Comparison of ENCODE assay signal across 26 mouse cellular contexts in genomic region chr12:76374911-76375310, GRCm38 (mm10). TPM values are rescaled to one million over a fixed set of nuclear protein-coding genes. Genes with fewer than 3 reads are reported as not detected.
A peak's percentile ranks its signal among the peaks of the same experiment; 100 is the strongest.
DNase-seq lines count a peak whose midpoint lies in the region; ATAC-seq and TF ChIP-seq lines count a peak whose summit lies in the region.
"Had no signal": no experiment of that assay in that cellular context is flagged by ENCODE, and none has a peak within 500 bp of the region (broad histone marks: within the 10 kb centered on the region; RNA-seq: fewer than 3 reads in every experiment).

No protein-coding gene starts in this region.

- 74% methylated on average over 4 of the region's 4 CpGs for WGBS in heart, embryonic 10.5 days
- 66% methylated on average over 4 of the region's 4 CpGs for WGBS in liver, embryonic 11.5 days
- WGBS in liver, postnatal 0 days (ENCODE audit: insufficient replicate concordance): 81% methylated on average over 4 of the region's 4 CpGs
- WGBS in liver, embryonic 14.5 days (ENCODE audit: insufficient replicate concordance): 56% methylated on average over 4 of the region's 4 CpGs

- H3K4me3 ChIP-seq in heart, embryonic 10.5 days: no peak overlapping the region
- H3K4me3 ChIP-seq in liver, embryonic 11.5 days (ENCODE audit: low read depth, low read length): no peak overlapping the region
- H3K4me3 ChIP-seq in liver, postnatal 0 days (ENCODE audit: low read depth, low read length): no peak overlapping the region
- peak overlapping the region in 1 of 2 experiments; percentile 10; a peak in 1 of 4 replicates for H3K4me3 ChIP-seq in liver, embryonic 14.5 days (ENCODE audit: insufficient read depth in 1 of 2, low read depth in 2 of 2, low read length in 2 of 2)
- H3K4me3 ChIP-seq: embryonic facial prominence, embryonic 15.5 days; forebrain, embryonic 10.5 days; hindbrain, embryonic 15.5 days had no signal

- H3K27me3 ChIP-seq in heart, embryonic 10.5 days (ENCODE audit: insufficient read depth, poor library complexity, severe bottlenecking): no peaks in the 10 kb centered on the region
- H3K27me3 ChIP-seq in liver, embryonic 11.5 days (replicated peaks; ENCODE audit: control insufficient read depth, insufficient read depth, low read length): no peaks in the 10 kb centered on the region
- no peaks in the 10 kb centered on the region for H3K27me3 ChIP-seq in liver, postnatal 0 days (ENCODE audit: insufficient read depth, low read length)
- H3K27me3 ChIP-seq in liver, embryonic 14.5 days (ENCODE audit: control insufficient read depth, insufficient read depth, low read length): no peaks in the 10 kb centered on the region
- H3K27me3 ChIP-seq: embryonic facial prominence, embryonic 15.5 days; hindbrain, embryonic 15.5 days; Patski had no signal

- H3K27ac ChIP-seq in heart, embryonic 10.5 days: peak overlapping the region; percentile 78; the same call in 1 of the 2 replicates
- H3K27ac ChIP-seq in liver, embryonic 11.5 days (ENCODE audit: low read depth, low read length): peak overlapping the region; percentile 30
- no peak overlapping the region; the same call in 1 of the 2 replicates for H3K27ac ChIP-seq in liver, postnatal 0 days (ENCODE audit: low read depth)
- peak overlapping the region; percentile 55 for H3K27ac ChIP-seq in liver, embryonic 14.5 days
- H3K27ac ChIP-seq: embryonic facial prominence, embryonic 15.5 days; forebrain, embryonic 10.5 days; hindbrain, embryonic 15.5 days had no signal

- DNase-seq in heart, embryonic 10.5 days (ENCODE audit: low spot score): no peak
- DNase-seq in heart, postnatal 10 days: no peak
- DNase-seq in liver, embryonic 11.5 days (ENCODE audit: low spot score): no peak
- DNase-seq in liver, postnatal 0 days: no peak
- DNase-seq in liver, embryonic 14.5 days (ENCODE audit: low read depth in 3 of 3, low spot score in 3 of 3): no peak
- DNase-seq in gastrocnemius, adult 18-20 months (ENCODE audit: low spot score): no peak
- no peak for DNase-seq in kidney, adult 18-20 months
- DNase-seq: adrenal gland, adult 8-10 months; B cell, adult 2 months; cerebellum, adult 11 months; cerebellum, adult 8-10 months; cerebellum, postnatal 14 days; embryo, embryonic 11 days; gastrocnemius, postnatal 36 days; heart, adult 11 months had no signal

- 0 out of 2 replicates have a peak, but pooled peaks cover 2% of the 10 kb centered on the region for H3K36me3 ChIP-seq in heart, embryonic 10.5 days
- H3K36me3 ChIP-seq in liver, embryonic 11.5 days (ENCODE audit: control insufficient read depth, insufficient read depth, low read length): no peaks in the 10 kb centered on the region
- no peaks in the 10 kb centered on the region for H3K36me3 ChIP-seq in liver, postnatal 0 days (replicated peaks; ENCODE audit: insufficient read depth, low read length)
- no peaks in the 10 kb centered on the region; the same call in 1 of the 2 replicates for H3K36me3 ChIP-seq in liver, embryonic 14.5 days (replicated peaks; ENCODE audit: control insufficient read depth, insufficient read depth, low read depth)
- H3K36me3 ChIP-seq: embryonic facial prominence, embryonic 15.5 days; hindbrain, embryonic 15.5 days had no signal

- intact Hi-C loops in heart, postnatal 10 days (cut with DNase I): no loop called here

- ATAC-seq in liver, embryonic 11.5 days (replicated peaks; ENCODE audit: low FRiP score): no peak
- ATAC-seq in liver, postnatal 0 days: no peak
- ATAC-seq in liver, embryonic 14.5 days (ENCODE audit: insufficient read depth): no peak
- ATAC-seq: forebrain, embryonic 14.5 days; intestine, postnatal 0 days; Patski had no signal

- no peaks in the 10 kb centered on the region for H3K9me3 ChIP-seq in heart, embryonic 10.5 days
- H3K9me3 ChIP-seq in liver, embryonic 11.5 days (ENCODE audit: control insufficient read depth, low read length): no peaks in the 10 kb centered on the region
- no peaks in the 10 kb centered on the region for H3K9me3 ChIP-seq in liver, postnatal 0 days (ENCODE audit: low read length)
- no peaks in the 10 kb centered on the region for H3K9me3 ChIP-seq in liver, embryonic 14.5 days (ENCODE audit: control insufficient read depth, low read length)
- H3K9me3 ChIP-seq: embryonic facial prominence, embryonic 15.5 days; forebrain, embryonic 10.5 days; hindbrain, embryonic 15.5 days had no signal

- TF ChIP-seq CTCF in liver, postnatal 0 days (IDR thresholded peaks at IDR 0.05; ENCODE audit: low read depth): no peak
- TF ChIP-seq CTCF in liver, embryonic 14.5 days (IDR thresholded peaks at IDR 0.05; ENCODE audit: low read depth): no peak

- no peak for TF ChIP-seq EP300 in liver, postnatal 0 days (IDR thresholded peaks at IDR 0.05; ENCODE audit: low read depth)
- TF ChIP-seq EP300 in liver, embryonic 14.5 days (IDR thresholded peaks at IDR 0.05; ENCODE audit: low read depth): no peak

- H3K9ac ChIP-seq in liver, embryonic 11.5 days (ENCODE audit: low read depth, low read length): peak overlapping the region; percentile 12
- no peak overlapping the region for H3K9ac ChIP-seq in liver, postnatal 0 days (replicated peaks)
- H3K9ac ChIP-seq in liver, embryonic 14.5 days (replicated peaks): peak overlapping the region; percentile 41
- H3K9ac ChIP-seq: embryonic facial prominence, embryonic 15.5 days; hindbrain, embryonic 15.5 days had no signal

- H3K4me2 ChIP-seq in liver, embryonic 11.5 days: peak overlapping the region; percentile 44
- H3K4me2 ChIP-seq in liver, postnatal 0 days (ENCODE audit: low read depth, low read length): no peak overlapping the region
- peak overlapping the region; percentile 62 for H3K4me2 ChIP-seq in liver, embryonic 14.5 days (ENCODE audit: low read depth)
- H3K4me2 ChIP-seq: embryonic facial prominence, embryonic 15.5 days; hindbrain, embryonic 15.5 days had no signal

- H3K4me1 ChIP-seq in heart, embryonic 10.5 days: peaks cover 70% of the 10 kb centered on the region
- H3K4me1 ChIP-seq in liver, embryonic 11.5 days (replicated peaks; ENCODE audit: control insufficient read depth, insufficient read depth, low read length): peaks cover 62% of the 10 kb centered on the region
- H3K4me1 ChIP-seq in liver, postnatal 0 days (ENCODE audit: insufficient read depth): peaks cover 39% of the 10 kb centered on the region
- H3K4me1 ChIP-seq in liver, embryonic 14.5 days (replicated peaks; ENCODE audit: control insufficient read depth in 2 of 2, insufficient read depth in 2 of 2, low read length in 1 of 2): peaks cover 51 to 57% of the 10 kb centered on the region in 2 experiments

RNA-seq across cellular contexts. Expression of gene Zbtb1, which starts 4.8 kb away (rescaled TPM):
- polyA plus RNA-seq in heart, embryonic 10.5 days (2016; fragmentation: Nextera tagmentation; extraction: Ambion mirVana): 8.9 and 10.2 TPM in 2 replicates
- total RNA-seq in heart, postnatal 10 days (2021): 1 to 10 TPM; 5.8 to 6.7 TPM
- 9.4 and 11.1 TPM in 2 replicates for polyA plus RNA-seq in liver, embryonic 11.5 days (2014; fragmentation: Nextera tagmentation; extraction: Ambion mirVana)
- polyA plus RNA-seq in liver, postnatal 0 days (2015; fragmentation: Nextera tagmentation; extraction: Ambion mirVana): 2.4 and 2.6 TPM in 2 replicates
- polyA plus RNA-seq in liver, embryonic 14.5 days (2012; rRNA removed): 1.5 and 2.6 TPM in 2 replicates
- polyA plus RNA-seq in liver, embryonic 14.5 days (2014; fragmentation: Nextera tagmentation; extraction: Ambion mirVana): 3.5 and 4.4 TPM in 2 replicates
- total RNA-seq in gastrocnemius, adult 18-20 months (2021): 1 to 10 TPM; 3.9 to 4.0 TPM

RNA-seq across cellular contexts. Expression of gene Zbtb25, which starts 5.5 kb away (rescaled TPM):
- polyA plus RNA-seq in heart, embryonic 10.5 days (2016; fragmentation: Nextera tagmentation; extraction: Ambion mirVana): 12.7 and 16.8 TPM in 2 replicates
- total RNA-seq in heart, postnatal 10 days (2021): 10 to 100 TPM in 1 of 2 experiments, 1 to 10 TPM in 1; 8.5 to 12.2 TPM
- 14.3 and 16.6 TPM in 2 replicates for polyA plus RNA-seq in liver, embryonic 11.5 days (2014; fragmentation: Nextera tagmentation; extraction: Ambion mirVana)
- polyA plus RNA-seq in liver, postnatal 0 days (2015; fragmentation: Nextera tagmentation; extraction: Ambion mirVana): 4.3 and 4.4 TPM in 2 replicates
- 5.1 and 5.6 TPM in 2 replicates for polyA plus RNA-seq in liver, embryonic 14.5 days (2012; rRNA removed)
- 7.2 and 7.8 TPM in 2 replicates for polyA plus RNA-seq in liver, embryonic 14.5 days (2014; fragmentation: Nextera tagmentation; extraction: Ambion mirVana)
- 1 to 10 TPM; 5.8 to 8.5 TPM for total RNA-seq in gastrocnemius, adult 18-20 months (2021)

RNA-seq across cellular contexts. Expression of gene Hspa2, which starts 29.1 kb away (rescaled TPM):
- polyA plus RNA-seq in heart, embryonic 10.5 days (2016; fragmentation: Nextera tagmentation; extraction: Ambion mirVana): 14.4 and 24.4 TPM in 2 replicates
- total RNA-seq in heart, postnatal 10 days (2021): 10 to 100 TPM in 1 of 2 experiments, 1 to 10 TPM in 1; 9.9 to 11.7 TPM
- 4.2 and 5.4 TPM in 2 replicates for polyA plus RNA-seq in liver, embryonic 11.5 days (2014; fragmentation: Nextera tagmentation; extraction: Ambion mirVana)
- polyA plus RNA-seq in liver, postnatal 0 days (2015; fragmentation: Nextera tagmentation; extraction: Ambion mirVana): 1.9 and 2.5 TPM in 2 replicates
- 1.0 and 1.3 TPM in 2 replicates for polyA plus RNA-seq in liver, embryonic 14.5 days (2012; rRNA removed)
- polyA plus RNA-seq in liver, embryonic 14.5 days (2014; fragmentation: Nextera tagmentation; extraction: Ambion mirVana): 1.4 and 1.9 TPM in 2 replicates
- total RNA-seq in gastrocnemius, adult 18-20 months (2021): 1 to 10 TPM; 7.1 to 9.7 TPM

RNA-seq across cellular contexts. Expression of gene Ppp1r36, which starts 42.4 kb away (rescaled TPM):
- 1.8 and 3.0 TPM in 2 replicates for polyA plus RNA-seq in heart, embryonic 10.5 days (2016; fragmentation: Nextera tagmentation; extraction: Ambion mirVana)
- 1 to 10 TPM in 1 of 2 experiments, under 1 TPM in 1; 0.79 to 1.0 TPM for total RNA-seq in heart, postnatal 10 days (2021)
- polyA plus RNA-seq in liver, embryonic 11.5 days (2014; fragmentation: Nextera tagmentation; extraction: Ambion mirVana): 0.51 TPM in 2 replicates
- polyA plus RNA-seq in liver, postnatal 0 days (2015; fragmentation: Nextera tagmentation; extraction: Ambion mirVana): 0.15 and 0.18 TPM in 2 replicates
- polyA plus RNA-seq in liver, embryonic 14.5 days (2012; rRNA removed): 0.03 and 0.04 TPM in 2 replicates
- polyA plus RNA-seq in liver, embryonic 14.5 days (2014; fragmentation: Nextera tagmentation; extraction: Ambion mirVana): 0.09 TPM in 1 of 2 replicates, not detected in the other
- under 1 TPM in 1 of 2 experiments, not detected in 1; 0.19 TPM for total RNA-seq in gastrocnemius, adult 18-20 months (2021)
- total RNA-seq: gastrocnemius, adult 8-10 months; gastrocnemius, postnatal 36 days; heart, postnatal 25 days had no signal
- polyA plus RNA-seq: CD4-positive, CD25-positive, alpha-beta regulatory T cell, adult 4 months; erythroblast, embryonic 14.5 days; inflammation-experienced regulatory T-cells, adult 6 months; Patski had no signal

RNA-seq across cellular contexts. Expression of gene Akap5, which starts 50.2 kb away (rescaled TPM):
- polyA plus RNA-seq in heart, embryonic 10.5 days (2016; fragmentation: Nextera tagmentation; extraction: Ambion mirVana): 9.5 and 12.3 TPM in 2 replicates
- 1 to 10 TPM; 3.7 to 7.2 TPM for total RNA-seq in heart, postnatal 10 days (2021)
- polyA plus RNA-seq in liver, embryonic 11.5 days (2014; fragmentation: Nextera tagmentation; extraction: Ambion mirVana): 2.4 and 2.8 TPM in 2 replicates
- polyA plus RNA-seq in liver, postnatal 0 days (2015; fragmentation: Nextera tagmentation; extraction: Ambion mirVana): 0.20 and 0.22 TPM in 2 replicates
- 0.21 and 0.32 TPM in 2 replicates for polyA plus RNA-seq in liver, embryonic 14.5 days (2012; rRNA removed)
- polyA plus RNA-seq in liver, embryonic 14.5 days (2014; fragmentation: Nextera tagmentation; extraction: Ambion mirVana): 0.14 and 0.25 TPM in 2 replicates
- under 1 TPM; 0.28 to 0.30 TPM for total RNA-seq in gastrocnemius, adult 18-20 months (2021)
